Mouse (Mus musculus) urinary bladder, postnatal 36 days (tissue): ENCODE results near the gene 2510002D24Rik.
"Not testable (repeated sequence)": the region's sequence is repeated elsewhere in the genome, so short reads cannot be mapped to it uniquely, and the experiment has no call there.

Experiments
- DNase-seq, 2 experiments: peaks; one replicate each; pipeline ENCODE4 v3.0.0; 2022; ENCODE audit warnings: low spot score in 2 of 2, mixed read lengths in 1 of 2

2510002D24Rik gene

GRCm38 (mm10) chr16:18849521-18850190, 13.3 kb downstream of the 2510002D24Rik start:
- DNase-seq: not testable (repeated sequence)

- DNase-seq: no peak
Observed at GRCm38 (mm10) chr16:18858551-18858950, 22.2 kb downstream of the 2510002D24Rik start.

DNA sequence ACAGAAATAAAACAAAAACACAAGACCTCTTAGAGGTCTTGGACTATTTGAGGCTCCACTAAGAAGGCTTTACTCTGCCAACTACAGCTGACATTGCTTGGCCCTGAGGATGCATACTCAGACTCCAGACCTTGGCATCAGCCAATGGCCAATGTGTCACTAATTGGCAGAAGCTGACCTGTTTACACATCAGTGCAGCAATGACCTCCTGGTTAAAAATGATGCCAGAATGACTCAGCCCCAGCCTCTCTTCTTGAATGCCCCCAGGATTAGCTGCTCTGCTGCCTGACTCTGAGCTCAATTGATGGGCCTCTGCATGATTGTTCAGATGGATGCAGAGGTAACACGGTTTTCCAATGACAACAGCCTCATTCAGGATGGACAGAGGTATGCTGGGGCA, 23.8 kb downstream of the 2510002D24Rik start:
- peak in 1 of 2 experiments; percentile 15 for DNase-seq

GRCm38 (mm10) chr16:18870495-18870894, 34.1 kb downstream of the 2510002D24Rik start:
- not testable (repeated sequence) for DNase-seq

DNA sequence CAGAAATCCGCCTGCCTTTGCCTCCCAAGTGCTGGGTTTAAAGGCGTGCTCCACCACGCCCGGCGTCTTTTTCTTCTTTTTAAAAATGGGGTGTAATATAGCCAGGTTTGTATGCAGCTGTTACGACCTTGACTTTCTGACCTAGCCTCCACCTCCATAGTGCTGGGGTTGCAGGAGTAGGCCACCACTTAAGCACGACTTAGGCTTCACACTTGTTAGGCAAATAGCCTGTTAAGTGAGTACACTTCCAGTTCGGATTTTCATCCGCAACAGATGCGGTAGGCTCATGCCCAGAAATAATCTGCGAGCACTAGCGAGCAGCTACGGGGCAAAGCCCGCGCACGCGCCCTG, 39.7 kb downstream of the 2510002D24Rik start:
- DNase-seq: no peak

GRCm38 (mm10) chr16:18876442-18877308, 40.3 kb downstream of the 2510002D24Rik start, which contains the start of the genes Mrpl40 and Hira:
Gene Mrpl40, minus strand, starts transcription at chr16:18876862.
Gene Hira, plus strand, starts transcription at chr16:18877037.
- DNase-seq: peak; percentile 95

DNA sequence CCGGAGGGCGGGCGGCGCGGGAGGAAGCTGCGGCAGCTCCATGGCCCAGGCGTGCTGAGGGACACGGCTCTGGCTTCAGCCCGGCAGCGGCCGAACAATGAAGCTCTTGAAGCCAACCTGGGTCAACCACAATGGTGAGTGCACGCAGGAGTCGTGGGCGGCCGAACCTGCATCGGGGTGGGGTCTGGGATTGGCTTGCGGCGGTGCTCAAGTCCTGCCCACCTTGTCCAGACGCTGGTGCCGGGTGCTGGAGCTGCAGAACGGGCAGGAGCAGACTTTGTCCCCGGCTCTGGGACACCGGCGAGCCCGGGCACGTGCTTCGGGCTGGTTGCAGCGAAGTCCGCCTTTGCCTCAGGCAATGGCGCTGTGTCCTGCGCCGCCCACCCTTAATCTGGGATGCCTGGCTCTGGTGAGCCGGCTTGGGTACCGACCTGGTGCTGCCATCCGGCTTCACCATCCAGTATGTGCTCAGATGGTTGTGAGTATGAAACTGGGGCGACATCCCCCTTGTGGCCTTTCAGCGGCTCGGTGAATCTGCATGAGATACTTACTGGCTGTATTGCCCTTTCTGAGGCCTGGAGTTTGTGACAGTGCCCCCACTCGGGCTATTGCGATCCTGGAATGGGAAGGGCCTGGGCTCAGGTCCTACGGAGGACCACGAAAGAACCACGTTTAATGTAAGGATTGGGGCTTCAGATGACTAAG, 41.2 kb downstream of the 2510002D24Rik start:
- DNase-seq: peak; percentile 38 to 41

GRCm38 (mm10) chr16:18878091-18878720, 41.8 kb downstream of the 2510002D24Rik start:
- no peak for DNase-seq

GRCm38 (mm10) chr16:18884044-18884443, 47.7 kb downstream of the 2510002D24Rik start:
- DNase-seq: no peak
